Mouse (Mus musculus): ENCODE results near the gene Syne1. TPM values are rescaled to one million over a fixed set of nuclear protein-coding genes. Genes with fewer than 3 reads are reported as not detected.
A peak's percentile ranks its signal among the peaks of the same experiment; 100 is the strongest.

Syne1 gene
- polyA plus RNA-seq, 1 experiment from 2014 or later: 5.7 TPM

DNA sequence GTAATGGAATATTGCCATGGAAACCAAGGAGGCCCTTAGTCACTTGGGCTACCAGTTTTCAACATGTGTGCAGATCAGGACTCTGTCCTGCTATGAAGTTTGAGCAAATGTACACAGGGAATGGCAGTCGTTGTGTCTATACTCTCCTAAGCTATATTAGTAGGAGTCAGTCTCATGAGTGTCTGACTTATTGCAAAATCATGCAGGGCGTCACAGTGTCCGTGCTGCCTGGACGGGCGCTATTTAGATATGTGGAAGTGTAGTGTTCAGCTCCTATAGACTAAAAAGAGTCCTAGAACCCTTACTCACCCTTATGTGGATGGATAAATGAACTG, 261.7 kb downstream of the Syne1 start:
- H3K9ac ChIP-seq (ENCODE audit: low read depth, low read length): no peak overlapping the region
- WGBS: 72% methylated on average over 5 of the region's 5 CpGs
- no peak overlapping the region for H3K27ac ChIP-seq (ENCODE audit: low read depth, low read length)
- no peaks in the 10 kb centered on the region for H3K27me3 ChIP-seq (replicated peaks; ENCODE audit: control insufficient read depth, insufficient read depth, low read length)
- H3K4me3 ChIP-seq (ENCODE audit: low read depth, low read length): no peak overlapping the region
- H3K36me3 ChIP-seq (ENCODE audit: control insufficient read depth, insufficient read depth, low read length): no peaks in the 10 kb centered on the region
- ATAC-seq (replicated peaks; ENCODE audit: low FRiP score) (no peak; the same call in 1 of the 2 replicates), DNase-seq (ENCODE audit: low spot score) (no peak)
- H3K9me3 ChIP-seq (ENCODE audit: control insufficient read depth, low read length): no peaks in the 10 kb centered on the region
- no peak overlapping the region for H3K4me2 ChIP-seq
- no peaks in the 10 kb centered on the region for H3K4me1 ChIP-seq (replicated peaks; ENCODE audit: control insufficient read depth, insufficient read depth, low read length)

GRCm38 (mm10) chr10:5288716-5289574, 262.3 kb downstream of the Syne1 start:
- Histone ChIP-seq H3K4me1 (replicated peaks; ENCODE audit: control insufficient read depth, insufficient read depth, low read length) (no peaks in the 10 kb centered on the region), H3K27me3 (replicated peaks; ENCODE audit: control insufficient read depth, insufficient read depth, low read length) (no peaks in the 10 kb centered on the region), H3K9me3 (ENCODE audit: control insufficient read depth, low read length) (no peaks in the 10 kb centered on the region), H3K4me2 (peak overlapping the region; percentile 14; the same call in 1 of the 2 replicates), H3K36me3 (ENCODE audit: control insufficient read depth, insufficient read depth, low read length) (no peaks in the 10 kb centered on the region), H3K9ac (ENCODE audit: low read depth, low read length) (no peak overlapping the region), H3K4me3 (ENCODE audit: low read depth, low read length) (no peak overlapping the region), H3K27ac (ENCODE audit: low read depth, low read length) (no peak overlapping the region)
- WGBS: 55% methylated on average over 19 of the region's 19 CpGs
- ATAC-seq (replicated peaks; ENCODE audit: low FRiP score) (peak; percentile 41), DNase-seq (ENCODE audit: low spot score) (peak; percentile 39)

- Histone ChIP-seq H3K27me3 (replicated peaks; ENCODE audit: control insufficient read depth, insufficient read depth, low read length) (no peaks in the 10 kb centered on the region), H3K9ac (ENCODE audit: low read depth, low read length) (no peak overlapping the region), H3K4me1 (replicated peaks; ENCODE audit: control insufficient read depth, insufficient read depth, low read length) (no peaks in the 10 kb centered on the region), H3K9me3 (ENCODE audit: control insufficient read depth, low read length) (no peaks in the 10 kb centered on the region), H3K36me3 (ENCODE audit: control insufficient read depth, insufficient read depth, low read length) (no peaks in the 10 kb centered on the region), H3K4me3 (ENCODE audit: low read depth, low read length) (no peak overlapping the region), H3K27ac (ENCODE audit: low read depth, low read length) (no peak overlapping the region), H3K4me2 (no peak overlapping the region)
- no peak for DNase-seq (ENCODE audit: low spot score)
- no peak for ATAC-seq (replicated peaks; ENCODE audit: low FRiP score)
- 55% methylated on average over 6 of the region's 6 CpGs for WGBS
These were observed 263.0 kb downstream of the Syne1 start for GRCm38 (mm10) chr10:5288262-5288661.

GRCm38 (mm10) chr10:5275769-5276168, 275.5 kb downstream of the Syne1 start:
- H3K27me3 ChIP-seq (replicated peaks; ENCODE audit: control insufficient read depth, insufficient read depth, low read length): no peaks in the 10 kb centered on the region
- no peak overlapping the region for H3K27ac ChIP-seq (ENCODE audit: low read depth, low read length)
- H3K4me2 ChIP-seq: no peak overlapping the region
- ATAC-seq (replicated peaks; ENCODE audit: low FRiP score) (no peak), DNase-seq (ENCODE audit: low spot score) (no peak)
- H3K4me1 ChIP-seq (replicated peaks; ENCODE audit: control insufficient read depth, insufficient read depth, low read length): no peaks in the 10 kb centered on the region
- 81% methylated on average over 5 of the region's 5 CpGs for WGBS
- H3K36me3 ChIP-seq (ENCODE audit: control insufficient read depth, insufficient read depth, low read length): no peaks in the 10 kb centered on the region
- H3K9me3 ChIP-seq (ENCODE audit: control insufficient read depth, low read length): no peaks in the 10 kb centered on the region
- no peak overlapping the region for H3K9ac ChIP-seq (ENCODE audit: low read depth, low read length)
- no peak overlapping the region for H3K4me3 ChIP-seq (ENCODE audit: low read depth, low read length)

- H3K27ac ChIP-seq (ENCODE audit: low read depth, low read length): no peak overlapping the region
- no peak for ATAC-seq (replicated peaks; ENCODE audit: low FRiP score)
- H3K4me1 ChIP-seq (replicated peaks; ENCODE audit: control insufficient read depth, insufficient read depth, low read length): no peaks in the 10 kb centered on the region
- H3K4me3 ChIP-seq (ENCODE audit: low read depth, low read length): no peak overlapping the region
- DNase-seq (ENCODE audit: low spot score): no peak
- no peak overlapping the region for H3K4me2 ChIP-seq
- no peaks in the 10 kb centered on the region for H3K36me3 ChIP-seq (ENCODE audit: control insufficient read depth, insufficient read depth, low read length)
- H3K9ac ChIP-seq (ENCODE audit: low read depth, low read length): no peak overlapping the region
- H3K9me3 ChIP-seq (ENCODE audit: control insufficient read depth, low read length): no peaks in the 10 kb centered on the region
- no peaks in the 10 kb centered on the region for H3K27me3 ChIP-seq (replicated peaks; ENCODE audit: control insufficient read depth, insufficient read depth, low read length)
- WGBS: 82% methylated on average over 2 of the region's 2 CpGs
These were observed 280.6 kb downstream of the Syne1 start for GRCm38 (mm10) chr10:5270641-5271040.

GRCm38 (mm10) chr10:5264418-5264817, 286.9 kb downstream of the Syne1 start:
- Histone ChIP-seq H3K27ac (ENCODE audit: low read depth, low read length) (no peak overlapping the region), H3K4me2 (no peak overlapping the region), H3K27me3 (replicated peaks; ENCODE audit: control insufficient read depth, insufficient read depth, low read length) (no peaks in the 10 kb centered on the region), H3K4me1 (replicated peaks; ENCODE audit: control insufficient read depth, insufficient read depth, low read length) (no peaks in the 10 kb centered on the region), H3K9ac (ENCODE audit: low read depth, low read length) (no peak overlapping the region), H3K9me3 (ENCODE audit: control insufficient read depth, low read length) (no peaks in the 10 kb centered on the region), H3K4me3 (ENCODE audit: low read depth, low read length) (no peak overlapping the region), H3K36me3 (ENCODE audit: control insufficient read depth, insufficient read depth, low read length) (no peaks in the 10 kb centered on the region)
- DNase-seq (ENCODE audit: low spot score): no peak
- ATAC-seq (replicated peaks; ENCODE audit: low FRiP score): no peak
- 71% methylated on average over 10 of the region's 10 CpGs for WGBS

DNA sequence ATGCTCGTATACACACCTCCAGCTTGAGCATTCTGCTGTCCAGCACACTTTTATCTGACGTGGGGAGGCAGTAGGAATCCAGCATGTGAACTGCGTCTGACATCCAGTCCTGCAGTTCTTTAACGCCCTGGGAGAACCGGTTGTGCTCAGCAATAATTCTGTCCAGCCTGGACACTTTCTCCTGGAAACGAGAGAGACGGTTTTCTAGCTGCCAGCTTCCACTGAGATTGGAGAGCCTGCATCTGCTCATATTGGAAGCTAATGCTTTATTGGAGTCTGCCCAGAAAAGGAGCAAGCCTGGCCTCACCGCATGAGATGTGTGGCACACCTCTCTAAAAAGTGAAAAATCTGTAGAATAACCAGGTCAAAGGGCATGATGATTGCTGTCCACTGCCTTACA, 288.6 kb downstream of the Syne1 start:
- H3K4me1 ChIP-seq (replicated peaks; ENCODE audit: control insufficient read depth, insufficient read depth, low read length): no peaks in the 10 kb centered on the region
- no peak for DNase-seq (ENCODE audit: low spot score)
- H3K27me3 ChIP-seq (replicated peaks; ENCODE audit: control insufficient read depth, insufficient read depth, low read length): no peaks in the 10 kb centered on the region
- H3K36me3 ChIP-seq (ENCODE audit: control insufficient read depth, insufficient read depth, low read length): no peaks in the 10 kb centered on the region
- H3K9ac ChIP-seq (ENCODE audit: low read depth, low read length): no peak overlapping the region
- H3K4me2 ChIP-seq: no peak overlapping the region
- 72% methylated on average over 8 of the region's 8 CpGs for WGBS
- no peak for ATAC-seq (replicated peaks; ENCODE audit: low FRiP score)
- H3K27ac ChIP-seq (ENCODE audit: low read depth, low read length): no peak overlapping the region
- no peak overlapping the region for H3K4me3 ChIP-seq (ENCODE audit: low read depth, low read length)
- H3K9me3 ChIP-seq (ENCODE audit: control insufficient read depth, low read length): 0 out of 2 replicates have a peak, but pooled peaks cover 2% of the 10 kb centered on the region

DNA sequence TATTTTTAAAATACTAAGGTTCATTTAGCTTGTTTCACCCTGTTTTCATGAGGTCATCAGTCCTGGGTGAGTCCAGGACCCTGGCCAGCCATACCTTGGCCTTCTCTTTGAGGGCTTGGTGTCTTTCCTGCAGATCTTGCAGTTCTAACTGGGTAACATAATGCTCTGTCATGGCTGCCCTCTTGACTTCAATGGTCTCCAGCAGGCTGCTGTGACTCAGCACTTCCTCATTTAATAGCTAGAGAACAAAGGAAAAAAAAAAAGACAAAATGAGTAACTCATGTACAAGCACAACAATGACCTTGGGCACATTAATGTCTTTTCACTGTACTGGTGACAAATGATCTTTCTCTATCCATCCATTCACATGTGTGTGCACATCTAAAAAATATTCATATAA, 294.6 kb downstream of the Syne1 start:
- no peak overlapping the region for H3K9ac ChIP-seq (ENCODE audit: low read depth, low read length)
- 0 out of 2 replicates have a peak, but pooled peaks cover 2% of the 10 kb centered on the region for H3K9me3 ChIP-seq (ENCODE audit: control insufficient read depth, low read length)
- H3K4me1 ChIP-seq (replicated peaks; ENCODE audit: control insufficient read depth, insufficient read depth, low read length): no peaks in the 10 kb centered on the region
- H3K4me3 ChIP-seq (ENCODE audit: low read depth, low read length): no peak overlapping the region
- H3K4me2 ChIP-seq: no peak overlapping the region
- no peaks in the 10 kb centered on the region for H3K27me3 ChIP-seq (replicated peaks; ENCODE audit: control insufficient read depth, insufficient read depth, low read length)
- H3K36me3 ChIP-seq (ENCODE audit: control insufficient read depth, insufficient read depth, low read length): no peaks in the 10 kb centered on the region
- DNase-seq (ENCODE audit: low spot score) (no peak), ATAC-seq (replicated peaks; ENCODE audit: low FRiP score) (no peak)
- H3K27ac ChIP-seq (ENCODE audit: low read depth, low read length): no peak overlapping the region

- no peak for DNase-seq (ENCODE audit: low spot score)
- H3K9me3 ChIP-seq (ENCODE audit: control insufficient read depth, low read length): 0 out of 2 replicates have a peak, but pooled peaks cover 2% of the 10 kb centered on the region
- no peak for ATAC-seq (replicated peaks; ENCODE audit: low FRiP score)
- H3K9ac ChIP-seq (ENCODE audit: low read depth, low read length): no peak overlapping the region
- H3K27ac ChIP-seq (ENCODE audit: low read depth, low read length): no peak overlapping the region
- no peaks in the 10 kb centered on the region for H3K4me1 ChIP-seq (replicated peaks; ENCODE audit: control insufficient read depth, insufficient read depth, low read length)
- no peak overlapping the region for H3K4me2 ChIP-seq
- no peaks in the 10 kb centered on the region for H3K27me3 ChIP-seq (replicated peaks; ENCODE audit: control insufficient read depth, insufficient read depth, low read length)
- H3K36me3 ChIP-seq (ENCODE audit: control insufficient read depth, insufficient read depth, low read length): no peaks in the 10 kb centered on the region
- no peak overlapping the region for H3K4me3 ChIP-seq (ENCODE audit: low read depth, low read length)
These were observed 297.5 kb downstream of the Syne1 start for GRCm38 (mm10) chr10:5253752-5254151.
